Mouse (Mus musculus): ENCODE data around the gene Usp46. TPM values are rescaled to one million over a fixed set of nuclear protein-coding genes. Genes with fewer than 3 reads are reported as not detected.

The Usp46 gene
- total and polyA plus RNA-seq, 3 experiments: 14.5 to 23.6 TPM; not detected in 1

DNA sequence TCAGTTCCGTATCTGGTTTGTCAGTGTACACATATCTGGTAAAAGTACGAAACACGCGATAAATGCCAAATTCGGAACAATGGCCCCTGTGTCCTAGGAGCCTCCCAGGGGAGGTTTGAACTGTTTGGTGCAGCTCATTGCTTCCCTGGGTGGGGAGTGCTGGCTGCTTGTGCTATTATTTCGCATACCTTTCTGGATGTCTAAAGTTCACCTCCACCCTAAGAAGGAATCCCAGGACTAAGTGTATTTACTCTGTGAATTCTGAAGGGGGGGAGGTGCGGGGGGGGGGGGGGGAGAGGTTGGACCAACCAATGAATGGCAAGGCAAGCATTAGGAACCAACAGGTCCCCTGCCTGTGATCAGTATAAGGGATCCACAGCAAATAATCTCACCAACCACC, 6.0 kb downstream of the Usp46 start:
- TF ChIP-seq KAT2A (conservative IDR thresholded peaks at IDR 0.05; ENCODE audit: low read depth, low read length): no peak
- TF ChIP-seq UBTF (IDR thresholded peaks at IDR 0.05; ENCODE audit: borderline replicate concordance, insufficient read depth, low read depth, low read length): no peak
- TF ChIP-seq TAL1 (IDR thresholded peaks at IDR 0.05; ENCODE audit: low read length): no peak
- no peak for TF ChIP-seq MXI1 (IDR thresholded peaks at IDR 0.05; ENCODE audit: low read depth, low read length)
- no peak for TF ChIP-seq RAD21 (IDR thresholded peaks at IDR 0.05; ENCODE audit: low read depth, low read length)
- no peak for TF ChIP-seq GABPA (IDR thresholded peaks at IDR 0.05; ENCODE audit: low read depth, low read length)
- TF ChIP-seq ZC3H11A (IDR thresholded peaks at IDR 0.05; ENCODE audit: low read depth, low read length): no peak
- TF ChIP-seq CTCF (IDR thresholded peaks at IDR 0.05 in 2 of 3, conservative IDR thresholded peaks at IDR 0.05 in 1 of 3; ENCODE audit: control insufficient read depth in 1 of 3, insufficient read depth in 1 of 3, low read depth in 2 of 3, low read length in 3 of 3, poor library complexity in 1 of 3, severe bottlenecking in 1 of 3): no peak
- TF ChIP-seq ETS1 (IDR thresholded peaks at IDR 0.05; ENCODE audit: low read depth, low read length): no peak
- no peak for TF ChIP-seq TCF12 (IDR thresholded peaks at IDR 0.05; ENCODE audit: low read depth, low read length)
- TF ChIP-seq CHD1 (IDR thresholded peaks at IDR 0.05; ENCODE audit: low read depth, low read length): no peak
- TF ChIP-seq E2F4 (IDR thresholded peaks at IDR 0.05; ENCODE audit: borderline replicate concordance, low read depth, low read length): no peak
- TF ChIP-seq ZNF384 (IDR thresholded peaks at IDR 0.05; ENCODE audit: low read depth, low read length): no peak
- TF ChIP-seq BHLHE40 (IDR thresholded peaks at IDR 0.05; ENCODE audit: borderline replicate concordance, low read depth, low read length): no peak
- Histone ChIP-seq H3K4me1 (ENCODE audit: control insufficient read depth in 1 of 2, insufficient read depth in 2 of 2, low read length in 2 of 2) (peaks cover 18 to 46% of the 10 kb centered on the region in 2 experiments), H3K9ac (ENCODE audit: control insufficient read depth, low read depth, low read length, poor library complexity, severe bottlenecking) (no peak overlapping the region; the same call in 1 of the 2 replicates), H3K9me3 (replicated peaks; ENCODE audit: insufficient read depth, low read length) (no peaks in the 10 kb centered on the region), H3K27ac (ENCODE audit: control insufficient read depth, low read depth, low read length) (peak overlapping the region; percentile 88), H3K36me3 (ENCODE audit: control insufficient read depth in 1 of 2, insufficient read depth in 2 of 2, low read length in 2 of 2) (peaks cover 0 to 43% of the 10 kb centered on the region in 2 experiments; a peak in 2 of 4 replicates), H3K79me2 (ENCODE audit: control insufficient read depth, insufficient read depth, low read length, poor library complexity) (peaks cover 29% of the 10 kb centered on the region), H3K27me3 (ENCODE audit: control insufficient read depth in 1 of 2, insufficient read depth in 2 of 2, low read length in 2 of 2) (no peaks in the 10 kb centered on the region), H3K4me3 (ENCODE audit: control insufficient read depth in 1 of 2, insufficient read depth in 1 of 2, low read depth in 2 of 2, low read length in 2 of 2) (peak overlapping the region in 1 of 2 experiments; percentile 9; a peak in 2 of 4 replicates)
- DNase-seq (ENCODE audit: low read depth, low spot score): no peak

DNA sequence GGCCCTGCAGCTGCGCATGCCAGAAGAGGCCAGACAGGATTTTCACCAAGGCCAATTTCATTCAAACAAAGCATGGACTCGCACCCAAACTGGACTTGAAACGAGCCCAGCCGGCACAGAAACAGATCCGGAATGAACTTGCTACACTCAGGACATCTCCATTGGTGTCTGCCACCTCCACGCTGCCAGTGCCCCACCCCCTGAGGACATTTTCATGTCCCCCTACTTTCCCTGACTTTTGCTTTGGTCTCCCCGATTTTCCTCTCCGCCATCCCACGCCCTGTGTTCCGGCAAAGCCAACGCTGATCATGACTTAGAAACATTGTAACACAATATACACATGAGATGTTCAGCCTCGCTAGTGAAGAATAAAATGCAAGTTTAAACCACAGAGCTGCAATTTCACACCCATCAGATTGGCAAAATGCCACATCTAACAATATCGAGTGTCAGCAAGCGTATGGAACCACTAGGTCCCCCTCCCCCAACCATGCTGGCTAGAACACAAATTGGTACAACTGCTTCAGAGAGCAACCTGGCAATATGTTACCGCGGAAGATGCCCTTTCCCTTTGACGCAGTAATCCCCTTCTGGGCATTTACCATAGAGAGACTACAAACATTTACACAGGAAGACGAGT, 6.7 kb downstream of the Usp46 start:
- H3K4me1 ChIP-seq (ENCODE audit: control insufficient read depth in 1 of 2, insufficient read depth in 2 of 2, low read length in 2 of 2): peaks cover 18 to 42% of the 10 kb centered on the region in 2 experiments
- H3K27me3 ChIP-seq (ENCODE audit: control insufficient read depth in 1 of 2, insufficient read depth in 2 of 2, low read length in 2 of 2): no peaks in the 10 kb centered on the region
- peak overlapping the region; percentile 46 for H3K9ac ChIP-seq (ENCODE audit: control insufficient read depth, low read depth, low read length, poor library complexity, severe bottlenecking)
- H3K27ac ChIP-seq (ENCODE audit: control insufficient read depth, low read depth, low read length): peak overlapping the region; percentile 67
- peak; percentile 87 for DNase-seq (ENCODE audit: low read depth, low spot score)
- peaks cover 0 to 40% of the 10 kb centered on the region in 2 experiments; a peak in 2 of 4 replicates for H3K36me3 ChIP-seq (ENCODE audit: control insufficient read depth in 1 of 2, insufficient read depth in 2 of 2, low read length in 2 of 2)
- no peaks in the 10 kb centered on the region for H3K9me3 ChIP-seq (replicated peaks; ENCODE audit: insufficient read depth, low read length)
- H3K79me2 ChIP-seq (ENCODE audit: control insufficient read depth, insufficient read depth, low read length, poor library complexity): peaks cover 27% of the 10 kb centered on the region
- H3K4me3 ChIP-seq (ENCODE audit: control insufficient read depth in 1 of 2, insufficient read depth in 1 of 2, low read depth in 2 of 2, low read length in 2 of 2): peak overlapping the region; percentile 22 to 38
- TF ChIP-seq NRF1 (IDR thresholded peaks at IDR 0.05; ENCODE audit: insufficient read depth, low read depth, low read length, poor library complexity, severe bottlenecking) (no peak), CTCF (IDR thresholded peaks at IDR 0.05 in 2 of 3, conservative IDR thresholded peaks at IDR 0.05 in 1 of 3; ENCODE audit: control insufficient read depth in 1 of 3, insufficient read depth in 1 of 3, low read depth in 2 of 3, low read length in 3 of 3, poor library complexity in 1 of 3, severe bottlenecking in 1 of 3) (no peak), ZMIZ1 (IDR thresholded peaks at IDR 0.05; ENCODE audit: low read depth, low read length) (no peak), ZKSCAN1 (IDR thresholded peaks at IDR 0.05; ENCODE audit: low read depth, low read length) (no peak), ZC3H11A (IDR thresholded peaks at IDR 0.05; ENCODE audit: low read depth, low read length) (no peak), HCFC1 (IDR thresholded peaks at IDR 0.05; ENCODE audit: low read depth, low read length) (no peak), EP300 (IDR thresholded peaks at IDR 0.05; ENCODE audit: low read depth in 1 of 2, low read length in 2 of 2) (peak; percentile 62 to 84), POLR2AphosphoS5 (IDR thresholded peaks at IDR 0.05; ENCODE audit: borderline replicate concordance, low read depth, low read length) (no peak), CHD2 (IDR thresholded peaks at IDR 0.05; ENCODE audit: low read length) (peak; percentile 49; the same call in 1 of the 2 replicates), POLR2AphosphoS2 (IDR thresholded peaks at IDR 0.05; ENCODE audit: low read length) (no peak), MYB (IDR thresholded peaks at IDR 0.05; ENCODE audit: low read depth, low read length) (no peak), JUND (IDR thresholded peaks at IDR 0.05; ENCODE audit: low read depth, low read length) (no peak), ZNF384 (IDR thresholded peaks at IDR 0.05; ENCODE audit: low read depth, low read length) (no peak), MAFK (IDR thresholded peaks at IDR 0.05; ENCODE audit: borderline replicate concordance, low read depth, low read length) (no peak; the same call in 1 of the 2 replicates), ETS1 (IDR thresholded peaks at IDR 0.05; ENCODE audit: low read depth, low read length) (peak; percentile 89), TAL1 (IDR thresholded peaks at IDR 0.05; ENCODE audit: low read length) (no peak), SIN3A (IDR thresholded peaks at IDR 0.05; ENCODE audit: low read length) (peak; percentile 82), CHD1 (IDR thresholded peaks at IDR 0.05; ENCODE audit: low read depth, low read length) (no peak), MYC (IDR thresholded peaks at IDR 0.05; ENCODE audit: low read depth, low read length) (peak; percentile 62; the same call in 1 of the 2 replicates), RCOR1 (IDR thresholded peaks at IDR 0.05; ENCODE audit: low read depth, low read length) (0 out of 2 replicates have a peak, but pooled peaks have one; percentile 50), GATA1 (IDR thresholded peaks at IDR 0.05; ENCODE audit: low read depth, low read length) (peak; percentile 73)

Data from MEL (cell line).